Mouse (Mus musculus) testis, postnatal 14 days (tissue): ENCODE measurements around the gene Syt16.

Source experiments
- DNase-seq: peaks from one replicate; pipeline ENCODE4 v3.0.0; 2021; ENCODE audit warnings: low spot score

The Syt16 gene

DNA sequence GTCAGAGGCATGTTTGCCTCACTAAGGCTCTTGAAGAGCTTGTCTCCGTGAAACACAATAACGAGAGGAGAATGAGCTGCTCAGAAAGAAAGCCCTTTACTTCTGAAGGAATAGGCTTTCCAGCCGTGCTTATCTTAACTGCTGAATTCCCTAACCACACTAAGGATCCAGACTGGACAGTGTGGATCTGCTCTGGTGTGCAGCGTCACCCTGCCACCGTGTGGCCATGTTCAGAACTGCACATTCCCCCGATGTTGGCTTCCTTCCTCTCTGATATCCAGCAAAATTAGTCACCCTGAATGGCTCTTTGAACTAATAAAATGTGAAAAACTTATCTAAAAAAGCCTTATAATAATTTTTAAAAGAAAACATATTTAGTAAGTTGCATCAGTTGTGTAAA lies 16.3 kb downstream of the Syt16 start:
- DNase-seq: peak; percentile 54

DNA sequence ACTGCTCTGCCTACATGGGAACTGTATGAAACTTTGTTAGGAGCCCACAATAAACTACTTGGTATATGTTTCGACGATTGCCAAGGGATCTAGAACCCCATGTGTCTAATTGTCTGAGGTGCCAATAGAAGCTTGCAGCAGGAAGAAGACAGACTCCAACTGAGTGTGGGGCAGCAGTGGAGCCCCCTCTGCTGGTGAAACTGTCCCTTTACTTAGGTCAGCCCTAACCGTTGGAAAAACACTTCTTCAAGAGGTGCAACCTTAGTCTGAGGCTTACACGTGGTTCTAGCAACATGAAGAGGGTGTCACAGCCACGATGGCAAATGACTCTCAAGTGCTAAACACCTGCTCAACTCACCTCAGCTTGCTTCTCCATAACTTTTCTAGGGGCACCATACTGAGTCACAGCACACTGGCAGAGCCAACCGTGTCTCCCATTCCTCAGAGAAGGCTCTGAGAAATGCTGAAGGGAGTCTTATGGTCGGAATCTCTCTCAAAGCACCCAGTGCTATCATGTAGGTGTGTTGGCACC lies 17.3 kb downstream of the Syt16 start:
- DNase-seq: peak; percentile 38

DNA sequence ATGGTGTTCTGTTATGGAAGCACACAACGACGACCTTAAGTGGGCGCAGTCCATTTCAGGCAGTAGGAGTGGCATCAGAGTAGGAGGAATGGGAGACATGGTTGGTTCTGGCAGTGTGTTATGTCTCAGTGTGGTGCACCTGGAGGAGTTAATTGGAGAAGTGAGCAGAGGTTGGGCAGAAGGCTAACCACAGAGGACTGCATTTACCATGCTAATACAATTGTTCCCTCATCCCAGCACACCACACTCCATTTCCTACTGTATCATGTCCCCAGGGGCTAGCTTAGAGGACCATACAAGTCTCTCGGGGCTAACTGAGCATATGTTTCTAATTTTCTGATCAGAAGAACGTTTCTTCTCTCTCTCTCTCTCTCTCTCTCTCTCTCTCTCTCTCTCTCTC lies 18.0 kb downstream of the Syt16 start:
- no peak for DNase-seq

DNA sequence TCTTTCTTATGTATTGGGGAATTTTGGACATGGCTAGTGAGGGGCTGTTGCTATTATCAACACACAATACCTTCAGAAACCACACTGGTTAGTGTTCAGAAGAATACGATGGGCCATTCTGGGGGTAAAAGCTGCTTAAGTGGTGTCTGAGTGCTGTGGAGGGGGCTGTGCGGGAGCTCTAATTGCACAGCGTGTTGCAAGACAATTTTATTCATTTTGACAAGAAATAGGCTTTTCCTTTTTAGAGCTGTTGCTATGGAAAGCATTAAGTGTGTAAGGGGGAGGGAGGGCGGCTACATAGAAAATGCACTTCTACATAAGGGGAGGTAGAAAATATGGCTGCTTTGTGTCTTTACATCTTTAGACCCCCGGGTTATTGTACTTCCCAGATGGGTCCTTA lies 25.8 kb downstream of the Syt16 start:
- DNase-seq: no peak

DNA sequence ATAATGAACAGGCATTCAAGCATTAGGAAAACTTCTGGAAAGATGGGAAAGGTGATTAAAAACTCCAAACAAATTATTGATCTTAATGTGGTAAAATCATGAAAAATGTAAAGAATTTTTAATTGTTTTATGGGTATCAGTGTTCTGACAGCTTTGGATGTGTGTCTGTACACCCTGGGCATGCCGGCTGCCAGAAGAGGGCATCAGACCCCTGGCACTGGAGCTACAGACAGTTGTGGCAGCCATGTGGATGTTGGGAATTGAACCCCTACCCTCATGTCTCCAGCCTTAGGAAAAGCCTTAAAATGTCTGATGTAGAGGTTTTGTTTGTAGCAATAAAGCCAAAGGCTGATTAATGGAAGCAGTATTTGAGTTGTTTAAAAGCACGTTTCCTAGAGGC lies 27.5 kb downstream of the Syt16 start:
- DNase-seq: no peak

DNA sequence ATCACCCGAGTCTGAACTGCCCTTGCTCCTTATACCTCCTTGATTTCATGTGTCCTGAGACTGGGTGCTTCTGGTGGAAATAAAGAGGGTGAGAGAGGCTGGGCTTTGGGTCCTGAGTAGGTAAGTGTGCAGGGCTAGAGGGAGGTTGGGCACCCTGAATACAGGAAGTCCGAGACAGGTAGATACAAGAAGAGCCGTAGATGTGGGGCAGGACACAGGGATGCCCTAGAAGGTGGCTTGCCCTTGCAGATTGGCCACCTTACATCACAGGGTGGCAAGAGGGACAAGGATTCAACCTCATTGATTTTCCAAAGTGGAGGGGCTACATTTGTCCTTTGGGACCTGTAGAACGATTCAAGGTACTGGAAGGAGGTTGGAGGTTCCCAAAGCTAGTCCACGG lies 45.8 kb downstream of the Syt16 start:
- DNase-seq: no peak

DNA sequence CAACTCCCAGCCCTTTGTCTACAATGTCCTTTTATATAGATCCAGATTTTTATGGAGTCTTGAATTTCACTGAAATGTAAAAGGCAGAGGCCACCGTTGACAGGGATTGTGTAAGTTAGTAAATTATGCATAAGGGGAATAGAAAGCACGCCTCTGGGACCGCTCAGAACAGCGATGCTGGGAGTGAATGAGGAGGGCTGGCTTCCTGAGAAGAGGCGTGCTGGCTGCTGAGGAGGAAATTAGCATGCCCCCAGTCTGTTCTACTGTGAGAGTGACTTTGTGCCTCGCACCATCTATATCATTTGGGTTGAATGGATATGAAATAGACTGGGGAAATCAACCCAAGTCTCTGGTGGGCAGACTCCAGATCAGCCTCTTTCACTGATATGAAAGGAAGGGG lies 46.3 kb downstream of the Syt16 start:
- DNase-seq: no peak

DNA sequence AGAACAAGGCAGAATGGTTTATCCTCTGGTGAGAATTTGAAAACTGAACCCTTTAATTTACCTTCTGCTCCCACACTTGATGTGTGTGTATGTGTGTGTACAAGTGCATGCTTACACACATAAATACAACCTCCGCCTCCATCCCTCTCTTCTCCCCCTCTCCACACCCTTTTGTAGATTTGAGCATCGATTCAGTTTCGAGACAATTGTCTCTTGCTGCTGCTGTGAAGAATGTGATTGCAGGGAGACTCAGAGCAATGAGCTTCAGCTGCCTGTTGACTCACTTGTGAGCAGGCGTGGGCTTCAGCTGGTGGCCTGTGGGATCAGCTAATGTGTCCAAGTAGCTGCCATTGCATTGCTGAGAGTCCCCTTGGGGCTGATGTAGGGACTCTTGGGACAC lies 46.8 kb downstream of the Syt16 start:
- DNase-seq: no peak

DNA sequence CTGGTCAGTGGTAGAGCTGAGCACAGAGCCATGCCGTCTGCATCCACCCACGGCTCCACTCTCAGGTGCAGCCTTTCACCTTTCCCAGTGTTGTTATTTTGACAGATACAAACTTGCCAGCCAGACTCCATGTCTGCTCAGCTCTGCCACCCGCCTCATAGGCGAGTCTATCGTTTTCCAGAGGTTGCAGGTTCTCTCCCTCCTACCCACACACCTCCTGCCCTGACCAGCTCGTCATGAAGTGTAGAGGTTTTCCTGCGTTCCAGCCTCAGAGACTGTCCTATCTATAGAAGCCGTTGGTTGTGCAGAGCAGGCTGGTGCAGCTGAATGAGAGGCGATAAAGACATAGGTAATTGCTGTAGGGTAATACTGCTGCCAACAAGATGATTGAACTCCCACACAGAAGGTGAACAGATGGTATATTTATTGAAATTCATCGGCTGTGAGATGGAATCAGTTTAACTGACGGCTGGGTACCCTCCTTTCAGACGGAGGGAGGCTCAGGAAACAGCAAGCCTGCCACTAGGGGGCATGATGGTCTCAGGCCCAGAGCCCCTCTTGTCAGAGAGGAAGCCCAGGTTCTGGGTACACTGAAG lies 58.0 kb downstream of the Syt16 start:
- DNase-seq: peak; percentile 53

DNA sequence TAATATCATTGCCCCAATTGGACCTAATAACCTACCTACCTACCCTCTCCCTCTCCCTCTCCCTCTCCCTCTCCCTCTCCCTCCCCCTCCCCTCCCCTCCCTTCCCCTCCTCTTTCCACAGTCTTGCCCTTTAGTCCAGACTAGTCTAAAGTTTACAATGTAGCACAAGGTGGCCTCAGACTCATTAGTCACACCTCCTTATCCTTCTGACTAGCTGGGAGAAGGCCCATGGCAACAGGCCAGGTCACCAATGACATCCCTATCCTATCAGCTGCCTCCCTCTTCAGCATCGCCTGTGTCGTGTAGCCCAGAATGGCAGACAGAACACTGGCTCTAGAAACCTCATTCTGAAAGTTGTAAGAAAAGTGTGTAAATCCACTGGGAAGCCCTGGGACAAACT lies 58.7 kb downstream of the Syt16 start:
- DNase-seq: peak; percentile 20

DNA sequence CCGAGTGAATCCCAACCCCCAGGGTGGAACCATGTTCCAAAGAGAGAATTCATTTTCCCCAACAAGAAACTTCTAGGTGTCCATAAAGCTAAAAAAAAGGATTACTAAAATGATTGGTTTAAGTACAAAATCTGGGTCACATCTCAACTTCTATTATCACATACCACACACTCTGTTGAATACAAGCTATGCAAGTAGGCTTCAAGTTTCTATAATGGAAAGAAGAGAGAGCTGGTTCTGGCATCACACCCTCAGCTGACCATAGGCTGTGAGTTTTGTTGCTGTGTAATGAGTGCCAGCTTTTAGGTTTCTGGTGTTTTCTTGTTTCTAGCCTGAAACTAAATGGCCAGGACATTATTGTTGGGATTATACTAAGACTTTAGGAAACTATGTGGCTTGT lies 65.1 kb downstream of the Syt16 start:
- DNase-seq: no peak

DNA sequence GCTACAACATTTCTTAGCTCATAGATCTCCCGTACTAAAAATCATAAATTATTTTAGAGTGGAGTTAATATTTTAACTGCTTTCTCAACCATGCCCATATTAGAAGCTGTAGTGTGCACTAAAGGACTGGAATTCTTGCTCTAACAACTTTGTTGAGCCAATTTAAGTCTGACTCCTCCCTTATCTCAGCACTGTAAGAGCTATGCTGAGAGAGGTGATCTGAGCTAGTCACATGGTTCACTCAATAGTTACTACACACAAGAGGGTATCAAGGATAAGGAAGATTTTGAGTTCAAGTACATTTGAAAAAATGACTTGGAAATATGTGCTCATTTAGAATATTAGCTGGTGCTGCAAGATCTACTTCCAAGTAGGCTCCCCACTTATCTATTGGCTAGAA lies 71.5 kb downstream of the Syt16 start:
- no peak for DNase-seq

DNA sequence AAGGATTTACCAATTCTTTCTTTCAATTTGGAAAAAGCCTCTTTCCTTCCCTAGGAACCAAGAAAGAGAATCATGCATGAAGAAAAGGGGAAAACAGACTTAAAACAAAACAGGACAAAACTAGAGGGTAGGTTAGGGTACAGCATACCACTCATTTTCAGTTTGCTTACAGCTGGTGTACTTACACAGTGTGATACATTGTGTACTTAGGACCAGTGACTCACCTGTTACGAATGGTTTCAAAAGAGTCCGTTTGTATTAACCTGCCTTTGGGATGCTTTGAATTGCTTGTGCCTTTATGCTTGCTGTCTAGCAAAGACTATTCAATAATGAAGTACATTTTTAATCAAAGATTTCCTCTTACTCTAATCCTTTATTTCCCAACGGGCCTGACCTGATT lies 78.1 kb downstream of the Syt16 start:
- DNase-seq: no peak

DNA sequence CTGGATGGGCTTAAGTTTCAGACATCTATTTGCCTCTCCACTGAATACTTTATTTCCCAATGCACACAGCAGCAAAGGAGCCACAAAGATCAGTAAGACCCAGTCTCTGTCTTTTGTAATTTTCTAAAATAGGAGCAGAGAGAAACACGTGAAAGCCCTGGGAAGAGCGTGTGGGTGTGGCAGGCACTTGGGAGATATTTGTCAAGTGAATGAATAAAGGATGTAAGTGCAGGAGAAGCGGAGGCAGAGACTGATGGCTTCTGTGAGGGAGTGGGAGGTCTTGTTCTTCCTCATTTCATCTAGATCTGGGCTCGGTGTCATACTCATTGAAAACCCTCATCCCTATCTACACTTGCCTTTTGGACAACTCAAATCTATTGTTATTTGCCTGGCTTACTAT lies 78.6 kb downstream of the Syt16 start:
- no peak for DNase-seq

DNA sequence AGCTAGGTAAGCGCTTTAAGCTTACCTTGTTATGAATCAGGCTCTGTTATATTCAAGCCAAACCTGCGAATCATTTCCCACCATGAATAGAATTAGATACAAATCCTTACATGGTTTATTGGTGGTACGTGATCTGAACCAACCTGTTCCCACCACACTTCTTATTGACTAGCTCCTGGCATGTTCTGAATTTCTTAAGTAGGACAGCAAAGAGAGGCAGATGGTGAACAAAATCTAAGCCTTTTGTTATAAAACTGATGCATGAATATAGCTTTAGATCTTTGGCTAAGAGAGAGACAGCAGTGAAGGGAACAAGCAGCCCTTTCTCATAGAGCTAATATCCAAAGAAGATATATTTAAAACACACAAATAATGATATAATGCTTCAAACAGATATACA lies 83.7 kb downstream of the Syt16 start:
- no peak for DNase-seq

DNA sequence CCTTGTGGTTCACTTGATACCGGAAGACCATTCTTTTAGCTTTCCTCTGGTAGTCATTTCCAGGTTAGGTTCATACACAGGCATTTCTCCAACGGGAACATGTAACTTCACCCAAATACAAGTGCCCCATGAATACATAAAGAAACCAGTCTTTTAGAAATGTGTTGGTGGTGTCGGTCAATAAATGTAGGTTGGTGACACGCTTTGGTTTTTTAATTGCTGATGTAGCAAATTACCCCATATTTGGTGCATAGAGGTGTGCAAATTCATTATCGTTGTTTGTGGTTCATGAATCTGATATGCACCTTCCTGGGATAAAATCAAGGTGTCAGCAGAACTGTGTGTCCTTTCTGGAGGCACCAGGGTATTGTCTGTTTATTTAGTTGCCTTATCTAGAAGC lies 86.9 kb downstream of the Syt16 start:
- DNase-seq: no peak

DNA sequence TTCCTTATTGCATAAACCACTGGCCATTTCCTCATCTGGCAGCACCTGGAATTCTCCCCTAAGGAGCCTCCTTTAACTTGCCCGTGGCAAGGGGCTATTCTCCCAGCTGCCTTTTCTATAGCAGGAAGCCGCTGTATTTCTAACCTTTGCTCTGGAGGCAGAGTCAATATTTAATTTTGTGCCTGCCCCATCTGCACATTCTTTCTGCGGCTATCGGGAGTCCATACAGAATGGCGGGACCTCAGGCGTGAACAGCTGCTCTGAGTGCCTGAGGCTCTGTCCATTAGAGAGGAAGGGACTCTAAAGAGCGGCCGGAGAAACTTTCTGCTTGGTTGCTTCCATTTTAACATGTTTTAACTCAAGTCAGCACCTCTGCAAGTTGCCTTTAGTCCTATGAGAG lies 89.6 kb downstream of the Syt16 start:
- DNase-seq: no peak

DNA sequence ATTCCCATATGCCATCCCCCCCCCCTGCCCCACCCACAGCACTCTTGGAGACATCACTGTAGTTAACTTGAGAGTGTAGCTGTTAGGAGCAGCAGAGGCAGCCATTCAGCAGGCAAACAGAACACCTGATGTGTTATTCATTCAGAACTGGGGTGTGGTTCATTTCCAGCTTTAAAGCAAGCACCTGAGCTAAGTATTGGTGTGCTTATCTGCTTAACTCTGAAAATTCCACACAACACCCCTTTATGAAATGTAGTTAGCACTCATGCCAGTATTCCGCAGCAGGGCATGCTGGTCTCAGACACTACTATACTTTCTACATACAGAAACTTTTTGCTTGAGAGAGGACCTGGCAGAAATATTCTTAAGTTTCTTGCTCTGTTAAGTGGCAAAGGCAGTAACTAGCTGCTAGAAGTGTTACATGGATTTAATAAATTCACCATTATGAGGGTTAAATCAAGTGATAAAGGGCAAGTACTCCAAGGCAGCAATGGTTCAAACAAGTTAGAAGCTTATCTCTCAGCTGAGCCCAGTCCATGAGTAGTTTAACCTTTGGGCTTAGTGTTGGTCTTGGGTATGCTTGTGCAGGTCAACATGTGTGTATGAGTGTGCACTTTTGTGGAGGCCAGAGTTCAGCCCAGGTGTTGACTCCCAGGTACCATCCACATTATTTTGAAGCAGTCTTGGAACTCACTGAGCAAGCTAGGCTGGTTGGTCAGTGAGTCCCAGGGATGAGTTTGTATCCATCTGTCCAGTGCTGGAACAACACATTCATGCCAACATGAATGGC lies 92.1 kb downstream of the Syt16 start:
- DNase-seq: no peak

DNA sequence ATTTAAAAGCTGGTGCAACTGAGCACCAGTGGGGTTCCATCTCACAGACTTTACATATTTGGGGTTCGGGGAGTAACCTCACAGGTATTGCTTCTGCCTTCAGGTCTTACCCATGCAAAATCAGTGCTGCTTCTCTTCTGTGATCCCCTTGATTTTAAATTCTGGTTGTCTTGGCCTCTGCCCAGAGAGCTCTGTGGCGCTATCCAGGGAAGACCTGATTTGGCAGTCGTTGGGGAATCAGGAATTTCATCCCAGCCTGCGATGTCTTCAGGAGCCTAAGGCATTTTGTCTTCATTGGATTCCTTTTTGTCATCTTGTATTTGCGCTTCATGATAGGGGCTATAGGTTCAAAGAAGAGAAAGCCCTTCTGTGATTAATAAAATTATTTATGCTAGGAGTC lies 95.1 kb downstream of the Syt16 start:
- no peak for DNase-seq

DNA sequence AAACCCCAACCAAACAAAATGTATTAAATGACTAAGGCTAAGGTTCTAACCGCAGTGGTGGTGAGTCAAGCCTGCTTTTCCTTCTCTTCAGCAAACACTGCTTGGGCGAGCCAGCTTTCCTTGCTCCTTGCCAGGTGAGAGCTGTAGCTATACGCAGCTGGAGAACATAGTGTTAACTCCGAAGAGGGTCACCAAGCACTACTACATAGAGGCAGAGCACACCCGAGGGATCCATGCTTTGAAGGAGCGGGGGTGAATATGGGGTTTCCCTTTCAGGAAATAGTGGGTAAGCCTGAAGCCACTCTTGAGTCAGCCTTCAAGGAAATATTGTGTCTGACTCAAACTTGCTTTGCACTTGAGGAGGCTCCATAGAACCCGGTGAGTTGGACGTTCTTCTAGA lies 95.6 kb downstream of the Syt16 start:
- DNase-seq: no peak

DNA sequence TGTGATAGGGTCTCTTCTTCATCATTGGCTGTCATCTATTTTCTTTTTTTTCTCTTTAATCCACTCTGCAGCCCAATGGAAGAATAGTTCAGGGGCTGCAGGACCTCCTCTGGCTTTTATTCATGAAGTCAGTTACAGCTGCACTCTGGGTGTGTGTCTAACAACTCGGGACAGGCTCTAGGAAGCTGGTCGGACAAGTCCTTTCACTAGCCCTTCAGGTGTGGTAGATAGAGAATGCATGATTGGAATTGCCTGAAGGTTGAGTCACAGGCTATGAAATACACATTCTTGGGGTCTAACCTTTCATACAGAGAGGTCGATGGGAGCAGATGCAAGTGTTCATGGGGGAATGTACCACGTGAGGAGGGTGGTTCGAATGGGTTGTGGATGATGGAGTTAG lies 97.2 kb downstream of the Syt16 start:
- no peak for DNase-seq

DNA sequence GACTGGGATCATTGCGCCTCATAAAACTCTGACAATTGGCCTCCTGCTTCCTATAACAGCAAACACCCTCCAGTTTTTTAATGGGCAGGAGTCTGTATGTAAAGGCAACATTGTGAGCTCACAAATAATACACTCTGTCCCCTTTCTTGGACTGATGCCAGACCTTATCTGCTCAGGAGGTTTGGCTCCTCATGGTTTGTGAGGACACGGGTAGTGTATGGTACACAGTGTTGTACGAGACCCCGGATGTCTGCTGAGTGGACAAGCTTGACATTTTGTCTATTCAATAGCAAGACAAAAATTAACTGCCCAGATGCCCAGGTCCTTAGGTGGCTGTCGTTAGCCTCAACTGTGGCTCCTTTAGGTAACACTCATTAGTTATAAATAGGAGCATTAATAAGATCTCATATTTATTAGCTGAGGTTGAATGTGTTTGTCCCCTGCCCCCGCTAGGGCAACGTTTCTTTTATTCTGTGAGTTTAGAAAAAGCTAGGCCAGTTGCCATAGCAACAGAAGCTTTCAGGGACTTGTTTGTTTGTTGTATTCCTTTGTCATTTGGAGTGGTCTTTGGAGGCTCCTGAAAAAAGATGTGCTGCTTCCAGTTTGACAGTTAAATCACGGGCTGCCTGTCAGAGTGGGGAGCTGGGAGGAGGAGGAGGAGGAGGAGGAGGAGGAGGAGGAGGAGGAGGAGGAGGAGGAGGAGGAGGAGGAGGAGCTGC lies 101.3 kb downstream of the Syt16 start:
- DNase-seq: no peak

DNA sequence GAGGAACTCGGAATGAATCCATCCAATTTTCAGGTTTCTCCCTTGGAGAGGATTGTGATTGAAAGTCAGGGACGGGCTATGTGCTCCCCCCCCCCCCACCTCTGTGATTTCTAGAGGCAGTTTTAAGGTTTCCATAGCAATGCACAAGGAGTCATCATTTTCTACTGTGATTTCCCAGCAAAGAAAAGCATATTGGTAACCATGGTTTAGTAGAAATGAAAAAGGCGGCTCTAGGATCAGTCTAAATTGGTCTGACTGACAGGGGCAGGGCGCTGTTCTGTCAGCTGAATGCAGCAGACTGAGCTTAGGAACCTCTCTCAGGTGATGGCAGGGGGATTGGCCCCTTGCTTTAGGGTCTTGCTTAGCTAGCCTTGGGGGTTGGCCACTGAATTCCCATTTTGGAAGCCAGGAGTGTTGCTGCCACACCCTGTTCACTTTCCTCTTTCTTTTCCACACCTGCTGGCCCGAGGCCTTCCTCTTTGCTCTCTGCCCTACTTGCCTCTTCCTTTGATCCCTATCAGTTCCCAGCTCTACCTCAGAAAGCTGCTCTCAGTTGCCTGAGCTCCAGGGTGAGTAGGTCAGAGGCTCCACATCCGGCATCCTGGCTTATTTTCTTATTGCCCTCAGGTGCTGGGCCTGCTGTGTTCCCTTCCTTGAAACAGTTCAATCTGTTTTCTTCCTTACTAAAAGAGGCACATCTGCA lies 108.5 kb downstream of the Syt16 start:
- DNase-seq: no peak
